ENCODE assay signal across 9 mouse cellular contexts in genomic region chr11:117232886-117233458, GRCm38 (mm10). TPM values are rescaled to one million over a fixed set of nuclear protein-coding genes. Genes with fewer than 3 reads are reported as not detected.
DNase-seq lines count a peak whose midpoint lies in the region; ATAC-seq and TF ChIP-seq lines count a peak whose summit lies in the region.
"Had no signal": no experiment of that assay in that cellular context is flagged by ENCODE, and none has a peak within 500 bp of the region (broad histone marks: within the 10 kb centered on the region; RNA-seq: fewer than 3 reads in every experiment).

No protein-coding gene starts in this region.

- H3K4me2 ChIP-seq in heart, embryonic 14.5 days (ENCODE audit: low read length) = peak overlapping the region; percentile 76
- peak overlapping the region; percentile 74 for H3K4me2 ChIP-seq in limb, embryonic 13.5 days (replicated peaks)

- no peak for DNase-seq in heart, adult 8-10 months (ENCODE audit: low spot score)
- no peak for DNase-seq in testis, postnatal 10 days (ENCODE audit: low spot score)
- DNase-seq in yolk sac, embryonic 10.5 days (ENCODE audit: low spot score) = peak; percentile 70
- no peak for DNase-seq in urinary bladder, postnatal 25 days (ENCODE audit: low spot score)
- DNase-seq in cerebellum, adult 8-10 months = no peak

- TF ChIP-seq CTCF in testis, adult 2 months (IDR thresholded peaks at IDR 0.05; ENCODE audit: control insufficient read depth, insufficient read depth, insufficient replicate concordance, low read depth, low read length) = no peak

- 0 out of 2 replicates have a peak, but pooled peaks have one; percentile 7 for TF ChIP-seq POLR2A in testis, adult 2 months (IDR thresholded peaks at IDR 0.05; ENCODE audit: control insufficient read depth, low read depth, low read length)

- WGBS in heart, embryonic 14.5 days = 21% methylated on average over 10 of the region's 10 CpGs
- WGBS in limb, embryonic 13.5 days = 19% methylated on average over 10 of the region's 10 CpGs

- H3K36me3 ChIP-seq in heart, embryonic 14.5 days (ENCODE audit: control insufficient read depth, insufficient read depth, low read length) = no peaks in the 10 kb centered on the region
- H3K36me3 ChIP-seq in testis, adult 2 months (ENCODE audit: control insufficient read depth, insufficient read depth, low read length) = no peaks in the 10 kb centered on the region
- H3K36me3 ChIP-seq in limb, embryonic 13.5 days = no peaks in the 10 kb centered on the region
- H3K36me3 ChIP-seq: neural tube, embryonic 12.5 days had no signal

- H3K4me3 ChIP-seq in heart, embryonic 14.5 days (ENCODE audit: control insufficient read depth in 1 of 2, insufficient read depth in 1 of 2, low read depth in 1 of 2, low read length in 2 of 2) = peak overlapping the region; percentile 13 to 20; a peak in 2 of 4 replicates
- H3K4me3 ChIP-seq in testis, adult 2 months (ENCODE audit: control insufficient read depth, low read depth, low read length) = no peak overlapping the region
- H3K4me3 ChIP-seq in limb, embryonic 13.5 days = peak overlapping the region; percentile 45

- H3K9ac ChIP-seq in heart, embryonic 14.5 days (ENCODE audit: low read length) = peak overlapping the region; percentile 56; the same call in 1 of the 2 replicates
- peak overlapping the region; percentile 67 for H3K9ac ChIP-seq in limb, embryonic 13.5 days

- H3K27ac ChIP-seq in heart, embryonic 14.5 days (replicated peaks in 1 of 2; ENCODE audit: control insufficient read depth in 1 of 2, insufficient read depth in 1 of 2, low read depth in 2 of 2, low read length in 2 of 2) = peak overlapping the region in 1 of 2 experiments; percentile 38; a peak in 1 of 4 replicates
- H3K27ac ChIP-seq in testis, adult 2 months (ENCODE audit: control insufficient read depth, insufficient read depth, low read depth, low read length) = no peak overlapping the region
- H3K27ac ChIP-seq in limb, embryonic 13.5 days = peak overlapping the region; percentile 72; the same call in 1 of the 2 replicates
- H3K27ac ChIP-seq: neural tube, embryonic 12.5 days had no signal

- no peaks in the 10 kb centered on the region for H3K27me3 ChIP-seq in heart, embryonic 14.5 days (ENCODE audit: control insufficient read depth, insufficient read depth, low read length)
- no peaks in the 10 kb centered on the region for H3K27me3 ChIP-seq in testis, adult 2 months (ENCODE audit: control insufficient read depth, insufficient read depth, low read length)
- no peaks in the 10 kb centered on the region for H3K27me3 ChIP-seq in limb, embryonic 13.5 days
- H3K27me3 ChIP-seq: neural tube, embryonic 12.5 days had no signal

- H3K9me3 ChIP-seq in heart, embryonic 14.5 days (ENCODE audit: control insufficient read depth, low read length) = no peaks in the 10 kb centered on the region
- H3K9me3 ChIP-seq in limb, embryonic 13.5 days = no peaks in the 10 kb centered on the region
- H3K9me3 ChIP-seq: neural tube, embryonic 12.5 days had no signal

- H3K4me1 ChIP-seq in heart, embryonic 14.5 days (ENCODE audit: control insufficient read depth in 2 of 2, insufficient read depth in 2 of 2, low read length in 2 of 2) = peaks cover 32 to 43% of the 10 kb centered on the region in 2 experiments
- H3K4me1 ChIP-seq in testis, adult 2 months (ENCODE audit: control insufficient read depth, insufficient read depth, low read length) = peaks cover 2% of the 10 kb centered on the region; the same call in 1 of the 2 replicates
- H3K4me1 ChIP-seq in limb, embryonic 13.5 days = peaks cover 51% of the 10 kb centered on the region

- ATAC-seq in heart, embryonic 14.5 days (ENCODE audit: insufficient number of reproducible peaks, insufficient read depth, low FRiP score, low read depth) = no peak
- ATAC-seq in limb, embryonic 13.5 days (ENCODE audit: low FRiP score, low read depth) = no peak

RNA-seq across cellular contexts. Expression of gene Sept9, which starts 33.5 kb away (rescaled TPM):
- polyA plus RNA-seq in heart, embryonic 14.5 days (2014; fragmentation: Nextera tagmentation; extraction: Ambion mirVana) = 49.7 and 51.8 TPM in 2 replicates
- total RNA-seq in heart, adult 8-10 months (2022) = 10 to 100 TPM; 26.5 to 38.8 (median 31.0) TPM
- polyA plus RNA-seq in testis, adult 2 months (2012; rRNA removed) = 11.7 and 12.2 TPM in 2 replicates
- 170 and 179 TPM in 2 replicates for polyA plus RNA-seq in limb, embryonic 13.5 days (2015; fragmentation: Nextera tagmentation; extraction: Ambion mirVana)
